Mouse (Mus musculus) stomach, embryonic 14.5 days (tissue): ENCODE data around the gene Eno1. TPM values are rescaled to one million over a fixed set of nuclear protein-coding genes. Genes with fewer than 3 reads are reported as not detected.

Experiments
- ATAC-seq: fragments of 200-750 bp; cut with Nextera tagmentation; 2 replicates; pipeline ENCODE4 v1.8.0; 2017; ENCODE audit warnings: low read depth, moderate TSS enrichment; ENCODE audit not compliant: insufficient number of reproducible peaks, insufficient read depth, low FRiP score
- H3K27ac ChIP-seq: fragments of 300-500 bp; sonication (generic); 2 replicates; pipeline ENCODE4 v1.5.1; 2014; ENCODE audit warnings: mild to moderate bottlenecking, low read length, moderate library complexity, mixed read lengths
- H3K27me3 ChIP-seq: fragments of 300-500 bp; sonication (generic); 2 replicates; pipeline ENCODE4 v1.6.1; 2014; ENCODE audit warnings: low read length, control low read depth, mixed read lengths; ENCODE audit not compliant: control insufficient read depth, insufficient read depth
- H3K36me3 ChIP-seq: fragments of 300-500 bp; sonication (generic); 2 replicates; pipeline ENCODE4 v1.6.1; 2014; ENCODE audit warnings: mild to moderate bottlenecking, control low read depth, low read length, moderate library complexity, mixed read lengths; ENCODE audit not compliant: control insufficient read depth, insufficient read depth
- H3K4me1 ChIP-seq: fragments of 300-500 bp; sonication (generic); 2 replicates; pipeline ENCODE4 v1.6.1; 2014; ENCODE audit warnings: low read length, control low read depth, mixed read lengths; ENCODE audit not compliant: control insufficient read depth, insufficient read depth
- H3K4me2 ChIP-seq: fragments of 300-500 bp; sonication (generic); replicated peaks from 2 replicates; pipeline ENCODE4 v1.6.1; 2014; ENCODE audit warnings: low read depth, low read length, control low read depth
- H3K4me3 ChIP-seq: fragments of 300-500 bp; sonication (generic); 2 replicates; pipeline ENCODE4 v1.5.1; 2014; ENCODE audit warnings: low read depth, low read length, control low read depth
- H3K9ac ChIP-seq: fragments of 300-500 bp; sonication (generic); replicated peaks from 2 replicates; pipeline ENCODE4 v1.6.1; 2014; ENCODE audit warnings: low read depth, mild to moderate bottlenecking, control low read depth, low read length, moderate library complexity, mixed read lengths
- H3K9me3 ChIP-seq: fragments of 300-500 bp; sonication (generic); 2 replicates; pipeline ENCODE4 v1.6.1; 2016; ENCODE audit warnings: low read depth, low read length, control low read depth; ENCODE audit not compliant: control insufficient read depth
- WGBS: fragments of 180-500 bp; shearing (Covaris S2); extraction: QIAGEN DNeasy Blood & Tissue Kit; methylation state at CpG from one replicate; pipeline ENCODE4 v1.1.7; 2014; 5-methylcytosine and 5-hydroxymethylcytosine counted together
- polyA plus RNA-seq: library from polyadenylated mRNA; unstranded; fragments of >200 nt; fragmentation: Nextera tagmentation; extraction: Ambion mirVana; gene quantifications from 2 replicates; pipeline ENCODE4 v1.2.1, GENCODE M21; 2014

Gene Eno1
- 1,497 and 1,560 TPM in 2 replicates for polyA plus RNA-seq

- H3K4me2 ChIP-seq, result peak within 1 kb of the TSS; percentile 94
- peaks cover 29% of the 10 kb centered on the region for H3K4me1 ChIP-seq
- peak within 1 kb of the TSS; percentile 85 for H3K9ac ChIP-seq
- no peaks in the 10 kb centered on the region for H3K27me3 ChIP-seq
- peak; percentile 98 for ATAC-seq
- peak within 1 kb of the TSS; percentile 98 for H3K27ac ChIP-seq
- peaks cover 17% of the 10 kb centered on the region for H3K36me3 ChIP-seq
- H3K9me3 ChIP-seq, result no peaks in the 10 kb centered on the region
- WGBS, result under 1% methylated on average over 77 of the region's 78 CpGs
- H3K4me3 ChIP-seq, result peak within 1 kb of the TSS; percentile 95
Observed at GRCm38 (mm10) chr4:150236521-150237481, at the start of gene Eno1. Gene Eno1, plus strand, starts transcription at chr4:150236721.

- 47% methylated on average over 11 of the region's 11 CpGs for WGBS
- no peak overlapping the region for H3K4me2 ChIP-seq
- H3K27ac ChIP-seq, result no peak overlapping the region
- H3K36me3 ChIP-seq, result no peaks in the 10 kb centered on the region
- no peak for ATAC-seq
- no peak overlapping the region for H3K4me3 ChIP-seq
- H3K4me1 ChIP-seq, result no peaks in the 10 kb centered on the region
- H3K9ac ChIP-seq, result no peak overlapping the region
- H3K27me3 ChIP-seq, result no peaks in the 10 kb centered on the region
- no peaks in the 10 kb centered on the region for H3K9me3 ChIP-seq
Observed at GRCm38 (mm10) chr4:150188236-150188635, 48.3 kb upstream of the Eno1 start.

- H3K9ac ChIP-seq, result no peak overlapping the region
- no peaks in the 10 kb centered on the region for H3K36me3 ChIP-seq
- no peak overlapping the region for H3K27ac ChIP-seq
- H3K27me3 ChIP-seq, result no peaks in the 10 kb centered on the region
- no peak for ATAC-seq
- H3K4me1 ChIP-seq, result no peaks in the 10 kb centered on the region
- no peak overlapping the region for H3K4me3 ChIP-seq
- no peaks in the 10 kb centered on the region for H3K9me3 ChIP-seq
- H3K4me2 ChIP-seq, result no peak overlapping the region
- whole genome bisulfite sequencing, result 83% methylated on average over 6 of the region's 6 CpGs
Observed at GRCm38 (mm10) chr4:150192199-150192598, 44.3 kb upstream of the Eno1 start.

- ATAC-seq, result no peak
- Histone ChIP-seq H3K4me3 (no peak overlapping the region), H3K36me3 (no peaks in the 10 kb centered on the region), H3K4me1 (no peaks in the 10 kb centered on the region), H3K9me3 (no peaks in the 10 kb centered on the region), H3K9ac (no peak overlapping the region), H3K27ac (no peak overlapping the region), H3K4me2 (no peak overlapping the region), H3K27me3 (no peaks in the 10 kb centered on the region)
- 57% methylated on average over 1 of the region's 1 CpGs for WGBS
Observed at GRCm38 (mm10) chr4:150193915-150194314, 42.6 kb upstream of the Eno1 start.

- ATAC-seq, result no peak
- Histone ChIP-seq H3K4me3 (no peak overlapping the region), H3K36me3 (no peaks in the 10 kb centered on the region), H3K9ac (no peak overlapping the region), H3K9me3 (no peaks in the 10 kb centered on the region), H3K27ac (no peak overlapping the region), H3K4me1 (no peaks in the 10 kb centered on the region), H3K27me3 (no peaks in the 10 kb centered on the region), H3K4me2 (no peak overlapping the region)
- 76% methylated on average over 9 of the region's 9 CpGs for WGBS
Observed at GRCm38 (mm10) chr4:150198268-150198667, 38.3 kb upstream of the Eno1 start.

GRCm38 (mm10) chr4:150201232-150201631, 35.3 kb upstream of the Eno1 start, which contains the start of gene Car6:
Gene Car6, minus strand, starts transcription at chr4:150201332.
- WGBS, result 71% methylated on average over 5 of the region's 5 CpGs
- no peaks in the 10 kb centered on the region for H3K4me1 ChIP-seq
- H3K9ac ChIP-seq, result no peak within 1 kb of the TSS
- ATAC-seq, result no peak
- no peaks in the 10 kb centered on the region for H3K27me3 ChIP-seq
- H3K36me3 ChIP-seq, result no peaks in the 10 kb centered on the region
- no peak within 1 kb of the TSS for H3K4me2 ChIP-seq
- H3K27ac ChIP-seq, result no peak within 1 kb of the TSS
- H3K4me3 ChIP-seq, result no peak within 1 kb of the TSS
- H3K9me3 ChIP-seq, result no peaks in the 10 kb centered on the region

GRCm38 (mm10) chr4:150202702-150203101, 33.8 kb upstream of the Eno1 start:
- ATAC-seq, result no peak
- WGBS, result 79% methylated on average over 5 of the region's 5 CpGs
- H3K9me3 ChIP-seq, result no peaks in the 10 kb centered on the region
- no peaks in the 10 kb centered on the region for H3K4me1 ChIP-seq
- no peak overlapping the region for H3K27ac ChIP-seq
- no peaks in the 10 kb centered on the region for H3K27me3 ChIP-seq
- no peak overlapping the region for H3K4me2 ChIP-seq
- H3K4me3 ChIP-seq, result no peak overlapping the region
- H3K9ac ChIP-seq, result no peak overlapping the region
- H3K36me3 ChIP-seq, result no peaks in the 10 kb centered on the region

- ATAC-seq, result no peak
- 56% methylated on average over 3 of the region's 3 CpGs for WGBS
Observed at GRCm38 (mm10) chr4:150204877-150205276, 31.6 kb upstream of the Eno1 start.

More at GRCm38 (mm10) chr4:150204877-150205276, 31.6 kb upstream of the Eno1 start:
- Histone ChIP-seq H3K36me3 (no peaks in the 10 kb centered on the region), H3K4me2 (no peak overlapping the region), H3K27me3 (no peaks in the 10 kb centered on the region), H3K9ac (no peak overlapping the region), H3K4me1 (no peaks in the 10 kb centered on the region), H3K4me3 (no peak overlapping the region), H3K9me3 (no peaks in the 10 kb centered on the region), H3K27ac (no peak overlapping the region)
